Mouse (Mus musculus): ENCODE results near the gene Ccnl2. TPM values are rescaled to one million over a fixed set of nuclear protein-coding genes. Genes with fewer than 3 reads are reported as not detected.

The Ccnl2 gene
- 130 and 131 TPM in 2 replicates for polyA plus RNA-seq (2015; fragmentation: Nextera tagmentation; extraction: Ambion mirVana)

GRCm38 (mm10) chr4:155811929-155812664, at the start of gene Ccnl2:
TSS of gene Ccnl2 (plus strand) at chr4:155812489.
- Histone ChIP-seq H3K36me3 (ENCODE audit: control insufficient read depth, insufficient read depth, low read length) (peaks cover 22% of the 10 kb centered on the region), H3K4me1 (ENCODE audit: control insufficient read depth, insufficient read depth, low read length) (peaks cover 19% of the 10 kb centered on the region), H3K4me3 (ENCODE audit: low read length) (peak within 1 kb of the TSS; percentile 97), H3K9me3 (ENCODE audit: control insufficient read depth, low read length) (no peaks in the 10 kb centered on the region), H3K27ac (ENCODE audit: low read length) (peak within 1 kb of the TSS; percentile 94), H3K4me2 (ENCODE audit: low read depth, low read length) (peak within 1 kb of the TSS; percentile 84), H3K27me3 (replicated peaks; ENCODE audit: control insufficient read depth, insufficient read depth, low read length) (no peaks in the 10 kb centered on the region), H3K9ac (ENCODE audit: low read depth, low read length) (peak within 1 kb of the TSS; percentile 96)
- 1% methylated on average over 38 of the region's 60 CpGs for WGBS
- ATAC-seq, result peak; percentile 99

GRCm38 (mm10) chr4:155769496-155769879, 42.8 kb upstream of the Ccnl2 start:
- Histone ChIP-seq H3K27ac (ENCODE audit: low read length) (peak overlapping the region; percentile 77; the same call in 1 of the 2 replicates), H3K27me3 (replicated peaks; ENCODE audit: control insufficient read depth, insufficient read depth, low read length) (peaks cover 3% of the 10 kb centered on the region; the same call in 1 of the 2 replicates), H3K4me1 (ENCODE audit: control insufficient read depth, insufficient read depth, low read length) (peaks cover 39% of the 10 kb centered on the region), H3K4me2 (ENCODE audit: low read depth, low read length) (peak overlapping the region; percentile 90), H3K9ac (ENCODE audit: low read depth, low read length) (peak overlapping the region; percentile 84), H3K4me3 (ENCODE audit: low read length) (peak overlapping the region; percentile 61), H3K9me3 (ENCODE audit: control insufficient read depth, low read length) (no peaks in the 10 kb centered on the region), H3K36me3 (ENCODE audit: control insufficient read depth, insufficient read depth, low read length) (no peaks in the 10 kb centered on the region)
- ATAC-seq, result no peak
- 71% methylated on average over 5 of the region's 5 CpGs for WGBS

- Histone ChIP-seq H3K36me3 (ENCODE audit: control insufficient read depth, insufficient read depth, low read length) (no peaks in the 10 kb centered on the region), H3K9ac (ENCODE audit: low read depth, low read length) (peak overlapping the region; percentile 84), H3K4me2 (ENCODE audit: low read depth, low read length) (peak overlapping the region; percentile 90), H3K27ac (ENCODE audit: low read length) (peak overlapping the region; percentile 77), H3K4me3 (ENCODE audit: low read length) (peak overlapping the region; percentile 61), H3K27me3 (replicated peaks; ENCODE audit: control insufficient read depth, insufficient read depth, low read length) (peaks cover 3% of the 10 kb centered on the region; the same call in 1 of the 2 replicates), H3K4me1 (ENCODE audit: control insufficient read depth, insufficient read depth, low read length) (peaks cover 44% of the 10 kb centered on the region), H3K9me3 (ENCODE audit: control insufficient read depth, low read length) (no peaks in the 10 kb centered on the region)
- ATAC-seq, result peak; percentile 91
- under 1% methylated on average over 39 of the region's 39 CpGs for WGBS
These were observed 42.3 kb upstream of the Ccnl2 start for GRCm38 (mm10) chr4:155769880-155770512.

- Histone ChIP-seq H3K4me2 (ENCODE audit: low read depth, low read length) (peak overlapping the region; percentile 90), H3K27me3 (replicated peaks; ENCODE audit: control insufficient read depth, insufficient read depth, low read length) (peaks cover 3% of the 10 kb centered on the region; the same call in 1 of the 2 replicates), H3K9ac (ENCODE audit: low read depth, low read length) (peak overlapping the region; percentile 84), H3K4me1 (ENCODE audit: control insufficient read depth, insufficient read depth, low read length) (peaks cover 49% of the 10 kb centered on the region), H3K36me3 (ENCODE audit: control insufficient read depth, insufficient read depth, low read length) (no peaks in the 10 kb centered on the region), H3K4me3 (ENCODE audit: low read length) (peak overlapping the region; percentile 61), H3K27ac (ENCODE audit: low read length) (no peak overlapping the region; the same call in 1 of the 2 replicates), H3K9me3 (ENCODE audit: control insufficient read depth, low read length) (no peaks in the 10 kb centered on the region)
- peak; percentile 2; the same call in 1 of the 2 replicates for ATAC-seq
- WGBS, result 42% methylated on average over 24 of the region's 24 CpGs
These were observed 41.7 kb upstream of the Ccnl2 start for GRCm38 (mm10) chr4:155770626-155771025.

GRCm38 (mm10) chr4:155771706-155772105, 40.6 kb upstream of the Ccnl2 start:
- ATAC-seq, result no peak
- H3K4me2 ChIP-seq (ENCODE audit: low read depth, low read length), result no peak overlapping the region
- H3K4me3 ChIP-seq (ENCODE audit: low read length), result no peak overlapping the region
- H3K9me3 ChIP-seq (ENCODE audit: control insufficient read depth, low read length), result no peaks in the 10 kb centered on the region
- peaks cover 3% of the 10 kb centered on the region; the same call in 1 of the 2 replicates for H3K27me3 ChIP-seq (replicated peaks; ENCODE audit: control insufficient read depth, insufficient read depth, low read length)
- no peak overlapping the region for H3K9ac ChIP-seq (ENCODE audit: low read depth, low read length)
- WGBS, result 69% methylated on average over 2 of the region's 2 CpGs
- no peak overlapping the region for H3K27ac ChIP-seq (ENCODE audit: low read length)
- H3K36me3 ChIP-seq (ENCODE audit: control insufficient read depth, insufficient read depth, low read length), result no peaks in the 10 kb centered on the region
- H3K4me1 ChIP-seq (ENCODE audit: control insufficient read depth, insufficient read depth, low read length), result peaks cover 52% of the 10 kb centered on the region

- peaks cover 60% of the 10 kb centered on the region for H3K4me1 ChIP-seq (ENCODE audit: control insufficient read depth, insufficient read depth, low read length)
- H3K36me3 ChIP-seq (ENCODE audit: control insufficient read depth, insufficient read depth, low read length), result no peaks in the 10 kb centered on the region
- H3K9ac ChIP-seq (ENCODE audit: low read depth, low read length), result 0 out of 2 replicates have a peak overlapping the region, but pooled peaks have one; percentile 14
- H3K4me3 ChIP-seq (ENCODE audit: low read length), result no peak overlapping the region
- H3K9me3 ChIP-seq (ENCODE audit: control insufficient read depth, low read length), result no peaks in the 10 kb centered on the region
- no peak overlapping the region for H3K27ac ChIP-seq (ENCODE audit: low read length)
- H3K27me3 ChIP-seq (replicated peaks; ENCODE audit: control insufficient read depth, insufficient read depth, low read length), result peaks cover 3% of the 10 kb centered on the region; the same call in 1 of the 2 replicates
- WGBS, result 90% methylated on average over 13 of the region's 13 CpGs
- H3K4me2 ChIP-seq (ENCODE audit: low read depth, low read length), result no peak overlapping the region
- ATAC-seq, result no peak
These were observed 39.5 kb upstream of the Ccnl2 start for GRCm38 (mm10) chr4:155772786-155773185.

- peaks cover 60% of the 10 kb centered on the region for H3K4me1 ChIP-seq (ENCODE audit: control insufficient read depth, insufficient read depth, low read length)
- H3K4me2 ChIP-seq (ENCODE audit: low read depth, low read length), result peak overlapping the region; percentile 91
- WGBS, result 34% methylated on average over 5 of the region's 5 CpGs
- H3K27me3 ChIP-seq (replicated peaks; ENCODE audit: control insufficient read depth, insufficient read depth, low read length), result peaks cover 3% of the 10 kb centered on the region; the same call in 1 of the 2 replicates
- peak overlapping the region; percentile 52 for H3K4me3 ChIP-seq (ENCODE audit: low read length)
- ATAC-seq, result no peak
- no peaks in the 10 kb centered on the region for H3K36me3 ChIP-seq (ENCODE audit: control insufficient read depth, insufficient read depth, low read length)
- H3K9me3 ChIP-seq (ENCODE audit: control insufficient read depth, low read length), result no peaks in the 10 kb centered on the region
- H3K9ac ChIP-seq (ENCODE audit: low read depth, low read length), result peak overlapping the region; percentile 63
- no peak overlapping the region; the same call in 1 of the 2 replicates for H3K27ac ChIP-seq (ENCODE audit: low read length)
These were observed 38.8 kb upstream of the Ccnl2 start for GRCm38 (mm10) chr4:155773335-155774078.

- Histone ChIP-seq H3K4me1 (ENCODE audit: control insufficient read depth, insufficient read depth, low read length) (peaks cover 60% of the 10 kb centered on the region), H3K4me3 (ENCODE audit: low read length) (peak within 1 kb of the TSS; percentile 52), H3K9ac (ENCODE audit: low read depth, low read length) (peak within 1 kb of the TSS; percentile 63), H3K36me3 (ENCODE audit: control insufficient read depth, insufficient read depth, low read length) (no peaks in the 10 kb centered on the region), H3K4me2 (ENCODE audit: low read depth, low read length) (peak within 1 kb of the TSS; percentile 91), H3K27me3 (replicated peaks; ENCODE audit: control insufficient read depth, insufficient read depth, low read length) (peaks cover 3% of the 10 kb centered on the region; the same call in 1 of the 2 replicates), H3K27ac (ENCODE audit: low read length) (peak within 1 kb of the TSS; percentile 85), H3K9me3 (ENCODE audit: control insufficient read depth, low read length) (no peaks in the 10 kb centered on the region)
- ATAC-seq, result peak; percentile 66
- WGBS, result under 1% methylated on average over 35 of the region's 35 CpGs
These were observed 38.0 kb upstream of the Ccnl2 start, which contains the start of gene Vwa1 for GRCm38 (mm10) chr4:155774280-155774754. TSS of gene Vwa1 (minus strand) at chr4:155774698.

Measured in intestine, embryonic 16.5 days (tissue).